Mouse (Mus musculus): ENCODE results near the gene Poc1b. TPM values are rescaled to one million over a fixed set of nuclear protein-coding genes. Genes with fewer than 3 reads are reported as not detected.
"Not testable (repeated sequence)": the region's sequence is repeated elsewhere in the genome, so short reads cannot be mapped to it uniquely, and the experiment has no call there.

The Poc1b gene
- polyA plus RNA-seq, 1 experiment = 7.3 TPM

DNA sequence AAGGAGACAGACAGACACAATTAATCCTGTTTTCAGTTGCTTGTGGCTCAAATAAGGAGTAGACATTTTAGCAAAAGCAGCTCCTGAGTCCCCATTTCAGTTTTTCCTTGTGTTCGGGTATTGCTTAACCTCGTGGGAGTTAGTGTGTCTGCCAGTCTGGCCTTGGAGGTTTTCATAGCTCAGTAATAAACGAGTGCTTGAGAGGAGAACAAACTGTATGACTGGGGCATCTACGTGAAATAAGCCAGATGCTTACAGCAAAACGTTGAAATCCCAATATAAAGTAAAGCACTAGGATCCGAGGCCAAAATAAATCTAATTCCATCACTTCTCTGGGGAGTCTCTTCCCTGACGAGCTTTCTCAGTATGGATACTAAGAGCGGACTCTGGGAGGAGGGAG, 38.8 kb downstream of the Poc1b start:
- no peak for DNase-seq
- no peak for TF ChIP-seq CTCF (IDR thresholded peaks at IDR 0.05; ENCODE audit: insufficient read depth, low read length)
- no peak for TF ChIP-seq POLR2A (IDR thresholded peaks at IDR 0.05; ENCODE audit: borderline replicate concordance, extremely low read depth, low read depth, low read length)
- Histone ChIP-seq H3K4me3 (replicated peaks; ENCODE audit: extremely low read depth, low read depth, low read length) (no peak overlapping the region), H3K4me1 (ENCODE audit: control insufficient read depth, insufficient read depth, low read length) (no peaks in the 10 kb centered on the region)
- WGBS = 74% methylated on average over 8 of the region's 8 CpGs

DNA sequence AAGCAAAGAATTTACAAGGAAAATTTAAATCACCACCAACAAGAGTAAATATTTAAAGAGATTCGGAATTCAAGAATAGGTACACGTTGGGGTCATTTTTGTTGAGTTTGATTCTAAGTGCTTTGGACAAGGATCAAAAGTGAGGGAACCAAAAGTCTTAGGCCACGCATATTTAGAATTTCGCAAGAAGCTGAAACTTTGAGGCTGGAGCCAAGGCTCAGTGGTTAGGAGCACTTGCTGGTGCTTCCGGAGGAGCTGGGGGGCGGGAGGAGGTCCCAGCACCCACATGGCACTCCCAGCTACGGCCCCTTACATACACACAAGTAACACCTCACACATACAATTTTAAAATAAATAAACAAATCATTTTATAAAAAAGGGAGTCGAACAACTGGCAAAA, 39.8 kb downstream of the Poc1b start:
- no peak for DNase-seq
- WGBS = 62% methylated on average over 8 of the region's 8 CpGs
- TF ChIP-seq CTCF (IDR thresholded peaks at IDR 0.05; ENCODE audit: insufficient read depth, low read length) (no peak), POLR2A (IDR thresholded peaks at IDR 0.05; ENCODE audit: borderline replicate concordance, extremely low read depth, low read depth, low read length) (no peak)
- Histone ChIP-seq H3K4me1 (ENCODE audit: control insufficient read depth, insufficient read depth, low read length) (no peaks in the 10 kb centered on the region), H3K4me3 (replicated peaks; ENCODE audit: extremely low read depth, low read depth, low read length) (no peak overlapping the region)

GRCm38 (mm10) chr10:99150016-99150415, 43.2 kb downstream of the Poc1b start:
- no peak for TF ChIP-seq POLR2A (IDR thresholded peaks at IDR 0.05; ENCODE audit: borderline replicate concordance, extremely low read depth, low read depth, low read length)
- no peak for TF ChIP-seq CTCF (IDR thresholded peaks at IDR 0.05; ENCODE audit: insufficient read depth, low read length)
- 91% methylated on average over 6 of the region's 6 CpGs for WGBS
- H3K4me3 ChIP-seq (replicated peaks; ENCODE audit: extremely low read depth, low read depth, low read length) = no peak overlapping the region
- DNase-seq = no peak
- H3K4me1 ChIP-seq (ENCODE audit: control insufficient read depth, insufficient read depth, low read length) = no peaks in the 10 kb centered on the region

GRCm38 (mm10) chr10:99151580-99151979, 44.7 kb downstream of the Poc1b start:
- no peak for DNase-seq
- Histone ChIP-seq H3K4me1 (ENCODE audit: control insufficient read depth, insufficient read depth, low read length) (no peaks in the 10 kb centered on the region), H3K4me3 (replicated peaks; ENCODE audit: extremely low read depth, low read depth, low read length) (no peak overlapping the region)
- WGBS = 98% methylated on average over 1 of the region's 1 CpGs
- TF ChIP-seq POLR2A (IDR thresholded peaks at IDR 0.05; ENCODE audit: borderline replicate concordance, extremely low read depth, low read depth, low read length) = no peak
- no peak for TF ChIP-seq CTCF (IDR thresholded peaks at IDR 0.05; ENCODE audit: insufficient read depth, low read length)

GRCm38 (mm10) chr10:99152063-99152462, 45.2 kb downstream of the Poc1b start:
- Histone ChIP-seq H3K4me3 (replicated peaks; ENCODE audit: extremely low read depth, low read depth, low read length) (no peak overlapping the region), H3K4me1 (ENCODE audit: control insufficient read depth, insufficient read depth, low read length) (no peaks in the 10 kb centered on the region)
- TF ChIP-seq CTCF (IDR thresholded peaks at IDR 0.05; ENCODE audit: insufficient read depth, low read length) = peak; percentile 53; the same call in 1 of the 2 replicates
- no peak for TF ChIP-seq POLR2A (IDR thresholded peaks at IDR 0.05; ENCODE audit: borderline replicate concordance, extremely low read depth, low read depth, low read length)
- 82% methylated on average over 6 of the region's 6 CpGs for WGBS
- DNase-seq = no peak

DNA sequence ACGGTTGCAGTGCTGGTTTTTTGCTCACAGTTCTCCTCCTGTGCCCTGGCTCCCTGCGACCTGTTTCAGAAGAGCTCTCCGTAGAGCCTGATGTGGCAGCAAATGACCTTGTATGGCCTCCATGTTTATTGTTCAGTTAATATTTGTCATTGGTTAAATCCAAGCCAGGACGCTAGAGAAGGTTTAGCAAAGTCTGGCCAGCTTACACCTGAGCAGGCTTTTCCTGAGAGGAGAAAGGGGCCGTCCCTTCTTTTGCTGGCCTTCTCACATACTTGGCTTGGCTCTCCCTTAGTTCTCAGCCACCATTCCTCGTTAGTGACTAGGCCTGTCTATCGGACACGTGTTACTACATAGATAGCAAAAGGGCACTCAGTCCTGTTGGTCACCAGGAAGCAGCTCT, 47.8 kb downstream of the Poc1b start:
- DNase-seq = no peak
- TF ChIP-seq CTCF (IDR thresholded peaks at IDR 0.05; ENCODE audit: insufficient read depth, low read length) (no peak), POLR2A (IDR thresholded peaks at IDR 0.05; ENCODE audit: borderline replicate concordance, extremely low read depth, low read depth, low read length) (no peak)
- 73% methylated on average over 8 of the region's 8 CpGs for WGBS
- Histone ChIP-seq H3K4me1 (ENCODE audit: control insufficient read depth, insufficient read depth, low read length) (no peaks in the 10 kb centered on the region), H3K4me3 (replicated peaks; ENCODE audit: extremely low read depth, low read depth, low read length) (no peak overlapping the region)

DNA sequence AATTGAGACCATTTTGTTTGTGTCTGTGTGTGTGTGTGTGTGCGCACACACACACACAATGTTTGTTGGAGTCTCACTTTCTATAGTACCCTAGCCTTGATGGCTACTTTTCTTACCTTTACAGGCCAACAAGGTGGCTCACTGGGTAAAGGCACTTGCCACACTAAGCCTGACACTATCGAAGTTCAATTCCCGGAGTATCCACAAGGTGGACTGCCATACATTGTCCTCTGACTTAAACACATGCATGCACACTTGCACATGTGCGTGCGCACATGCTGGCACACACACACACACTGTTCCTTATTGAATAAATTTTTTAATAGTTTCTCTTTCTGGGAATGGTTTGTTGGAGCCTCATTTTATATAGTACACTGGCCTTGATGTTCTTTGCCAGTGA, 50.0 kb downstream of the Poc1b start:
- no peak for TF ChIP-seq CTCF (IDR thresholded peaks at IDR 0.05; ENCODE audit: insufficient read depth, low read length)
- TF ChIP-seq POLR2A (IDR thresholded peaks at IDR 0.05; ENCODE audit: borderline replicate concordance, extremely low read depth, low read depth, low read length) = no peak
- no peak for DNase-seq
- H3K4me3 ChIP-seq (replicated peaks; ENCODE audit: extremely low read depth, low read depth, low read length) = no peak overlapping the region
- WGBS = 94% methylated on average over 5 of the region's 5 CpGs
- no peaks in the 10 kb centered on the region for H3K4me1 ChIP-seq (ENCODE audit: control insufficient read depth, insufficient read depth, low read length)

DNA sequence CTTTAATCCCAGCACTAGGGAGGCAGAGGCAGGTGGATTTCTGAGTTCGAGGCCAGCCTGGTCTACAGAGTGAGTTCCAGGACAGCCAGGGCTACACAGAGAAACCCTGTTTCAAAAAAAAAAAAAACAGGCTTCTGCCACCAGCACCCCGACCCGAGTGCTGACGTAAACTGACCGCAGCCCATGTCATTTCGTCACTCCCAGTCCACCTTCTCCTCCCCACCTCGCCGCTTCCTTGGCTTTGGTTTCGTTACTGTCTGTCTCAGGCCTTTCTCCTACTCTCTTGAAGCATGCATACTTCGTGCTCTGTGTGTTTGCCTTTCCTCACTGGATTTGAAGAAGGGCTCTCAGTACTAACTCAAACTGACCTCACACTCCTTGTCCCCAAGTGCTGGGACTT, 50.9 kb downstream of the Poc1b start:
- DNase-seq; H3K4me1 ChIP-seq (ENCODE audit: control insufficient read depth, insufficient read depth, low read length); H3K4me3 ChIP-seq (replicated peaks; ENCODE audit: extremely low read depth, low read depth, low read length): not testable (repeated sequence)
- WGBS = 78% methylated on average over 10 of the region's 10 CpGs

- TF ChIP-seq CTCF (IDR thresholded peaks at IDR 0.05; ENCODE audit: insufficient read depth, low read length) (peak; percentile 60), POLR2A (IDR thresholded peaks at IDR 0.05; ENCODE audit: borderline replicate concordance, extremely low read depth, low read depth, low read length) (no peak)
- H3K4me1 ChIP-seq (ENCODE audit: control insufficient read depth, insufficient read depth, low read length) = no peaks in the 10 kb centered on the region
- no peak for DNase-seq
- H3K4me3 ChIP-seq (replicated peaks; ENCODE audit: extremely low read depth, low read depth, low read length) = no peak overlapping the region
- WGBS = 37% methylated on average over 8 of the region's 8 CpGs
These were observed 55.2 kb downstream of the Poc1b start for GRCm38 (mm10) chr10:99161987-99162582.

DNA sequence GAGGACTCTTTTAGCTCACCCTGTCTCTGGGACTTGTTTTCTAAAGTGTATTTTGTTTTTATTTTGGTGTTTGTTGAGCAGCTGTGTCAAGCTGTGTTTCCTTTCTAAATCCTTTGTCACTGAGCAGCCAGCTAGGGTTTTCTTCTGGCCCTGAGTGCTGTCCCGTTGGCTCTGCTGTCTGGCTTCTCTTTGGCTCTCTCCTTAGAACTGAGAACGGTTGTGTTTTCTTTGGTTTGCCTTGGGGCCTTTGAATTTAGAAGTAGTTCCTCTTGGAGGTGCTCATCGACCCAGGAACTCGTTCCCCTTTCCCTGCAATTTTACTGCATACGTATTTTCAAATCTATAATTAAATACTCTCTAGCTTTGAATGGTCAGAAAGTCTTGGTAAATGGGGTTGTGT, 56.2 kb downstream of the Poc1b start:
- WGBS = 80% methylated on average over 5 of the region's 5 CpGs
- no peaks in the 10 kb centered on the region for H3K4me1 ChIP-seq (ENCODE audit: control insufficient read depth, insufficient read depth, low read length)
- H3K4me3 ChIP-seq (replicated peaks; ENCODE audit: extremely low read depth, low read depth, low read length) = no peak overlapping the region
- no peak for TF ChIP-seq CTCF (IDR thresholded peaks at IDR 0.05; ENCODE audit: insufficient read depth, low read length)
- no peak for DNase-seq

All from lung, adult 2 months (tissue).